Mouse (Mus musculus) T-cell, adult 2 months (primary cell): Measurements from ENCODE around the gene Ythdf1.

ENCODE experiments used
- DNase-seq: peaks from one replicate; pipeline ENCODE4 v3.0.0; 2022; ENCODE audit warnings: low spot score

Ythdf1 gene

GRCm38 (mm10) chr2:180920810-180921400 is at the start of gene Ythdf1:
Ythdf1 (minus strand) TSS chr2:180920949.
- peak; percentile 98 for DNase-seq

DNA sequence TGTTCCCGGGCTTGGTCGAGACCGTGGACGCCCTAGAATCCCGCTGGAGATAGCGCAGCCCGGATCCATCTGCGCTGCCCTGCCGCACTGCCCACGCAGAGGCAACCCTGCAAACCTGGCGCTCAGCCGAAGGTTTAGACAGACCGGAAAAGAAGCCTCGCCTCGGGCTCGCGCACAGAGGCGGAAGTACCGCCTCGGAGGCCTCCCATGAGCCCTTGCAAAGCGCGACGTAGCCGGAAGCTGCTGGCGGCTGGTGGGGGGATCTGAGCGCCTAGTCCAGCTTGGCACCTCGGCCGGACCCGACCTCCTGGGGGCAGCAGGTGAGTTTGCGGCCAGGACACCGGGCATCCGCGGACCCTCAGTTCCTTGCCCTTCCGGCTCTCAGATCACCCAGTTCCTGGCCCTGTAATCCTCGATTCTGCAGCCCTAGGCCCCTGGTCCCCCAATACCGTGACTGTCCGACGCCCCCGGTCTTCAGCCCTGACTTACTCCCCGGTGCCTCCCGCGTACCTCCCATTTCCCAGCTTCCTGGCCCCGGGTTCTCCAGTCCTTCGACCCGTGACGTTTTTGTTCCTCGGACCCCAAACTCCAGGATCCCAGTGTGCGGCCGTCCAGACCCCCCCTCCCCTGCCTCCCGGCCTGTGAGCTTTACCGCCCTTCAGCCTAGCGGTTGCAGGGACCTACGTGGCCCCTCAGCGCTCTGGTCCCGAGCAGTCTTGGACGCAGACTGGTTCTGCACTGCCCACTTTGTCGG is 46.4 kb upstream of the Ythdf1 start, which contains the start of gene Arfgap1:
Gene Arfgap1 (plus strand): TSS at position 216 of the 754 bp plus-strand sequence.
- peak; percentile 88 for DNase-seq

DNA sequence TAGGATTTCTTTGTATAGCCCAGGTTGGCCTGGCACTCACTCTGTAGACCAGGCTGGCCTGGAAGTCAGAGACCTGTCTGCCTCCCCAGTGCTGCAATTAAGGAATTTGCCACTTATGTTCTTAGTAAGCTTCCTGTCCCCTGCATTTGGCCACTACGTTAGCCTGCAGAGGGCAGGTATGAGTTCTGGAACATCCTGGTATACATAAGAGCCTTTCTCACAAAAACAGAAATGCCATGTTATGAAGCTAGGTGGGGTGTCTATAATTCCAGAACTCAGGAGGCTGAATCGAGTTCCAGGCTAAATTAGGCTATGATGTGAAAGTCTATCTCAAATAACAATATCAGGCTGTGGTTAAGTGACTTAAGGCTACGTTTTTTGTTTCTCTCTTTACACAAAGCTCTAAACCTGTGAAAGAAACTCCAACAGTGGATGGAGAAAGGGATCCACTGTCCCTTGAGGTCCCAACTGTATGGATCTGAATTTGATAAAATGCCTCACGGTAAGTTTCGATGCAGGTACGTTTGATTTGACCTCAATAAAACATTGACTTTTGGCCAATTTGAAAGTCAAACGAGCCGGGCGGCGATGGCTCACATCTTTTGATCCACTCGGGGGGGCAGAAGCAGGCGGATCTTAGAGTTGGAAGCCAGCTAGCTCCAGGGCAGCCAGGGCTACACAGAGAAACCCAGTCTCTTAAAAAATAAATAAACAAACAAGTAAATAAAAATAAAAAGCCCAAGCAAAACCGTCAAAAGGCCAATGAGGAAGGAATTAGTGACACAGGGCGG is 45.5 kb upstream of the Ythdf1 start:
- peak; percentile 19 for DNase-seq

DNA sequence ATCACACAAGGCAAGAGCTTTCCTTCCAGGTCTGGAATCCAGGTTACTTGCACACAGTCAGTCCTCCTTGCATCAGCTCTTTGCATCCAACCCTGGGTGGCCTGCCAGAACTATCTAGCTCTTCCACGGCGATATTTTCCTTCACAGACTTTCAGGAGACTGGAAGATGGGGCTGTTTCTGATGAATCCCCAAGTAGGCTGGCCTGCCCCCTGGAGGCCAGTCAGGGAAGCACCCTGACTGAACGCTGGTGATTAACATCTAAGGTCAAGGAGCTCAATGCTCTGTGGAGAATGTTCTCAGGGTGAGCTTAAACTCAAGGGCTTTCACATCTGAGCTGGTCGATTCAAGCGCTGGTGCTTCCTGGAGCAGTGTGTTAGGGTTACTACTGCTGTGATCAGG is 43.2 kb upstream of the Ythdf1 start:
- peak; percentile 67 for DNase-seq

GRCm38 (mm10) chr2:180962616-180963308 is 42.0 kb upstream of the Ythdf1 start:
- DNase-seq, result no peak

GRCm38 (mm10) chr2:180960187-180960586 is 39.4 kb upstream of the Ythdf1 start:
- no peak for DNase-seq

DNA sequence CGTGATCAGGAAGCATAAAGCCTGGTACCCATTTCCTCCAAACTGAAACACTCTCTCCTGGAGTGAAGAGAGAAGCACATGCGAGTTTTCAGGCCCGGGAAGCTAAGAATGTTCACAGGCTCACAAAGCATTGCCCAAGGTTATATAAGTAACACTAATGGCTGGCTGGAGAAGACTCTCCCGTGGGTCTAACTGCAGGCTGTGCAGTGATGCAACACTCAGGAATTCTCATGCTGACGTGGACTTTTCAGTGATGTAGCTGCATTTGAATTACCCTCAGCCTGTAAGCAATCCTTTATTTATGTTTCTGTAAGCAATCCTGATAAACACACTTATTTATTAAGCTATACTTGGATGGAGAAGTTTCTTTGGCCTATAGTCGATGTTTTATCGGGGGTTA is 38.9 kb upstream of the Ythdf1 start:
- DNase-seq, result no peak

DNA sequence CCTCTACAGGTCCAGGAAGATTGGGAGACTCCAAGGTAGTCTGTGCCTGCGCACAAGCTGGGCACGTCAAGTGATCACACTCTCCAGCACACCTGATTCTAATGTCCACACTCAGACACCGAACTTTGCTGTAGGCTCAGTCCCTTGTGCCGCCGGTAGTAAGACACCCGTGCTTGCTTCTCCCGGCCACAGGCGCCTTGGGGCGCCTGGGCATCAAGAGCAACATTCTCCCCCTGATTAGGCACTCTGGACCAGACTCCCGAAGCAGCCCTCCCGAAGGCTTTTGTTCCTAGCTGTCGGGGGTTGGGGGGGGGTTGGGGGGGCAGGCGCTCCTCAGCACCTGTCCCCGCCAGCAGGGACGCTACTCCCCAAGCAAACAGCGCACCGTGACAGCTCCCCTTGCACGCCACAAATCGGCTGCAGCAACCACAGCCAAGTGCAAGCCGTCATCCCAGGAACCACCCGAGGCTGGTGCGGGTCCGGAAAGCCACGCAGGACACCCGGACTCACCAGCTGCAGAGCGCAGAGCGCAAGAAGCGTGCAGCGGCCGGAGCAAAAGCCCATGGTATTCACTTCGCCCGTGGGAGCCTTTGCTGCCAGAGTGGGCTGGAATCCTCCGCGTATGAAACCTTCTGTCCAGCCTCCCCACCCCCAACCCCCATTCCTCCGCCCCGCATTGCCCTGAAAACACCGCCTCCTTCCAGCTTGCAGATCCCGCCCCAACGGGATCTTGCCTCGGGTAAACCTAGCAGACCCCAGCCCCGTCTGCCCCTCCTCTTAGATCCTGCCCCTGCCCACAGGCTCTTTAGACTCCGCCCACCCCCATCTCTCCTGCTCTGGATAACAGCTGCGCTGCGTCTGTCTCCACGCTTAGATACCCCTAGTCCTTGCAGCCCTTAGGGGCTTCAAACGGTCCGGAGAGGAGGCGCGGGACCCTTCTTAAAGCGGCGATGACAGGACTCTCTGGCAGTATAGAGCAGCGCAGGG is 33.6 kb upstream of the Ythdf1 start, which contains the start of gene Nkain4:
Gene Nkain4 (minus strand): TSS at position 639 of the 987 bp plus-strand sequence.
- DNase-seq, result no peak

- no peak for DNase-seq
Observed at GRCm38 (mm10) chr2:180953638-180954037, 32.9 kb upstream of the Ythdf1 start.

DNA sequence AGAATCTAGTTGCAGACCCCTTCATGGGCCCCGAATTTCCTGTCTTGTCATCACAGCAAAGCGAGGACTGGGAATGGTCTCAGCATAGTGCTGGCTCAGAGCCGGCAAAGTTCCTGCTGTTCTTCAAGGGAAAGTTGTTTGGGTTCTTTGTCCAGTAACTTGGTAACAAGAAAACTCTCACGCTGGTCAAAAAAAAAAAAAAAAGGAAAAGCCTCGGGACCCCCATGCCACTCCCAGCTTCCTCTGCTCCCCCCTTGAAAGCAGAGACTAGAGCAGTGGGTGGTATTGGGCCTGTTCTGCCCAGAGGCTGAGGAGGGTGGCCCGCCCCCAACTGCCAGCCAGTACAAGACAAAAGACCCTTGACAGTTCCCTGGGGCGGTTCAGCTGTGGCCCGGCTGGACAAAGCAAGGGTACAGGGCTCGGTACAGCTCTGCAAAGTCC is 32.0 kb upstream of the Ythdf1 start:
- no peak for DNase-seq

DNA sequence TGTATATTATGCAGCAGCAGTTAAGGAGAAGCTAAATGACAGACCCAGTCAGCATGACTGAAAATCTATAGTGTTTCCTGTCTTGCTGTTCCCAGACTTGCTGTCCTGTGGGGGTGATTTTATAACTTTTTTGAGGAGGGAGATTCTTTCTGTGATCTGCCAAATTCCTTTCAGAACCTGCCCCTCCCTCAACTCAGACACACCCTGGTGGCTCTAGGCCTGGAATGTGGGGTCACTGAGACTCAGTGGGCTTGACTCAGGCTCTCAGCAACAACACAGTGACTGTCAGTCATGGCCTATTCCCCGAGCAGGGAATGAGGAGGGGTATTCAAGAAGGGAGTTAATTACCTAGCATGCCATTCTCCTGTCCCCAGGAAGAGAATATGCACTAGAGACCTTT is 29.2 kb upstream of the Ythdf1 start:
- no peak for DNase-seq

DNA sequence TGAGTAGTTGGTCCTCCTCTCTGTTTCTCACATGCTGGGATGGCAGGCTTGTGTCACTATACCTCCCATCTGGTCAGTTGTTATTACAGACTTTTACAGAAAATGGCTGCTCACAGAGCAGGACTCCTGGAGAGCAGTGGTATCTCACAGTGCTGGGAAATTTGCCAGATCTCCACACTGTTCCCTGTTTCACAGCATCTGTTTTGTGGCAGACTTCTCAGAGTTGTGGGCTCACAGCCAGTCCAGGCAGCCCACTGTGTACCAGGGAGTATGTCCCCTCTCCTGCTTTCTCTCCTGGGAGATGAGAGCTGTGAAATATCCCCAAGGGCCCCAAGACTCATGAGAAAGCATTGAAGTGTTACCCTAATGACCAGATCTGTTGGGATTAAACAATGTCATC is 21.1 kb upstream of the Ythdf1 start:
- no peak for DNase-seq

GRCm38 (mm10) chr2:180940187-180940586 is 19.4 kb upstream of the Ythdf1 start:
- no peak for DNase-seq

- no peak for DNase-seq
Observed at GRCm38 (mm10) chr2:180932418-180932817, 11.7 kb upstream of the Ythdf1 start.

GRCm38 (mm10) chr2:180928723-180929122 is 8.0 kb upstream of the Ythdf1 start, which contains the start of gene Birc7:
Birc7 (plus strand) TSS chr2:180929023.
- DNase-seq, result no peak

GRCm38 (mm10) chr2:180925176-180925575 is 4.4 kb upstream of the Ythdf1 start:
- peak; percentile 46 for DNase-seq

DNA sequence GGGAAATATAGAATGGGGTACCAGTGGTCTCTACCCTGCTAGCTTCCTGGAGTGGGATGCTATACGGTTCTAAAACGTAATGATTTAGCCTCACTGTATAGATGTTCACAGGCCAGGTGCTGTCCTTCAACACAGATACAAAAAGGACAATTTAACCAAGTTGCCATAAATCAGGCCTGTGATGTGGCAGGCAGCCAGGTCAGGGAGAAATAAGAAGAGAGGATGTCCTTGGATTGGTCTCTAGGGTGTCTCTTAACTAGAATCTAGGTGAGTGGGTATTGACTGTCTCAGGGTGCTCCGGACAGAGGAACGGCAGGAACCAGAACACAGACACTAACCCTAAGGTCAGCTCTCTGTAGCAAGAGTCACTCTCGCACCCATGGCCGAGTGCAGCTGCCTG is 2.0 kb upstream of the Ythdf1 start:
- DNase-seq, result no peak

- DNase-seq, result no peak
Observed at GRCm38 (mm10) chr2:180919913-180920809, 588 bp downstream of the Ythdf1 start.

GRCm38 (mm10) chr2:180915886-180916433 is 4.8 kb downstream of the Ythdf1 start:
- DNase-seq, result no peak
